In genomic region chr8:94574159-94574907, GRCm38 (mm10) we compare ENCODE assay signal across 10 mouse cellular contexts. TPM values are rescaled to one million over a fixed set of nuclear protein-coding genes. Genes with fewer than 3 reads are reported as not detected.
A peak's percentile ranks its signal among the peaks of the same experiment; 100 is the strongest.
DNase-seq lines count a peak whose midpoint lies in the region; ATAC-seq lines count a peak whose summit lies in the region.
"Had no signal": no experiment of that assay in that cellular context is flagged by ENCODE, and none has a peak within 500 bp of the region (broad histone marks: within the 10 kb centered on the region; RNA-seq: fewer than 3 reads in every experiment).

No protein-coding gene starts in this region.

- WGBS in forebrain, embryonic 13.5 days = 77% methylated on average over 16 of the region's 16 CpGs
- WGBS in forebrain, embryonic 10.5 days = 92% methylated on average over 16 of the region's 16 CpGs
- WGBS in forebrain, embryonic 14.5 days = 66% methylated on average over 16 of the region's 16 CpGs

- H3K9me3 ChIP-seq in forebrain, embryonic 13.5 days (replicated peaks) = no peaks in the 10 kb centered on the region
- H3K9me3 ChIP-seq in forebrain, embryonic 10.5 days = no peaks in the 10 kb centered on the region
- H3K9me3 ChIP-seq in forebrain, embryonic 14.5 days (replicated peaks; ENCODE audit: control insufficient read depth, low read length) = no peaks in the 10 kb centered on the region
- H3K9me3 ChIP-seq: heart, embryonic 13.5 days had no signal

- H3K4me1 ChIP-seq in forebrain, embryonic 13.5 days = no peaks in the 10 kb centered on the region
- peaks cover 12% of the 10 kb centered on the region; the same call in 1 of the 2 replicates for H3K4me1 ChIP-seq in forebrain, embryonic 10.5 days
- no peaks in the 10 kb centered on the region for H3K4me1 ChIP-seq in forebrain, embryonic 14.5 days (ENCODE audit: control insufficient read depth, insufficient read depth, low read length)
- H3K4me1 ChIP-seq: heart, embryonic 13.5 days had no signal

- H3K27me3 ChIP-seq in forebrain, embryonic 13.5 days = no peaks in the 10 kb centered on the region
- no peaks in the 10 kb centered on the region for H3K27me3 ChIP-seq in forebrain, embryonic 10.5 days (ENCODE audit: poor library complexity, severe bottlenecking)
- no peaks in the 10 kb centered on the region for H3K27me3 ChIP-seq in forebrain, embryonic 14.5 days (replicated peaks; ENCODE audit: control insufficient read depth, insufficient read depth, low read length)
- H3K27me3 ChIP-seq: heart, embryonic 13.5 days had no signal

- H3K4me3 ChIP-seq in forebrain, embryonic 13.5 days = no peak overlapping the region
- no peak overlapping the region for H3K4me3 ChIP-seq in forebrain, embryonic 10.5 days
- no peak overlapping the region for H3K4me3 ChIP-seq in forebrain, embryonic 14.5 days (ENCODE audit: low read depth, low read length)
- H3K4me3 ChIP-seq: heart, embryonic 13.5 days had no signal

- no peak overlapping the region for H3K4me2 ChIP-seq in forebrain, embryonic 13.5 days
- H3K4me2 ChIP-seq in forebrain, embryonic 14.5 days (ENCODE audit: low read length) = 0 out of 2 replicates have a peak overlapping the region, but pooled peaks have one; percentile 14
- H3K4me2 ChIP-seq: heart, embryonic 13.5 days had no signal

- no peak for DNase-seq in forebrain, embryonic 10.5 days (ENCODE audit: extremely low spot score, low spot score)
- DNase-seq in forebrain, embryonic 14.5 days (ENCODE audit: low spot score) = peak; percentile 85
- peak; percentile 80 to 91 for DNase-seq in layer of hippocampus, postnatal 14 days (ENCODE audit: low spot score in 2 of 2)
- peak; percentile 86 for DNase-seq in right cerebral cortex, adult 18-20 months
- DNase-seq in heart, adult 8-10 months (ENCODE audit: low spot score) = no peak
- no peak for DNase-seq in lung, adult 18-20 months
- DNase-seq: kidney, postnatal 36 days had no signal

- peak overlapping the region; percentile 72 for H3K27ac ChIP-seq in forebrain, embryonic 13.5 days
- H3K27ac ChIP-seq in forebrain, embryonic 10.5 days = no peak overlapping the region
- peak overlapping the region; percentile 78 for H3K27ac ChIP-seq in forebrain, embryonic 14.5 days (ENCODE audit: low read depth, low read length)
- H3K27ac ChIP-seq: heart, embryonic 13.5 days had no signal

- no peak overlapping the region for H3K9ac ChIP-seq in forebrain, embryonic 13.5 days
- H3K9ac ChIP-seq in forebrain, embryonic 14.5 days (ENCODE audit: low read length) = no peak overlapping the region; the same call in 1 of the 2 replicates
- H3K9ac ChIP-seq: heart, embryonic 13.5 days had no signal

- H3K36me3 ChIP-seq in forebrain, embryonic 13.5 days (ENCODE audit: poor library complexity, severe bottlenecking) = peaks cover 78% of the 10 kb centered on the region
- H3K36me3 ChIP-seq in forebrain, embryonic 10.5 days (replicated peaks) = peaks cover 72% of the 10 kb centered on the region
- peaks cover 77% of the 10 kb centered on the region for H3K36me3 ChIP-seq in forebrain, embryonic 14.5 days (ENCODE audit: control insufficient read depth, insufficient read depth, low read length)

- peak; percentile 83 for ATAC-seq in forebrain, embryonic 13.5 days
- peak; percentile 91 for ATAC-seq in forebrain, embryonic 14.5 days
- no peak for ATAC-seq in monocyte, adult 5-6 weeks (replicated peaks; ENCODE audit: insufficient number of reproducible peaks, low FRiP score, low TSS enrichment, poor library complexity, severe bottlenecking)

RNA-seq across cellular contexts. Expression of gene Rspry1, which starts 27.4 kb away (rescaled TPM):
- 48.1 and 54.3 TPM in 2 replicates for polyA plus RNA-seq in forebrain, embryonic 13.5 days (2015; fragmentation: Nextera tagmentation; extraction: Ambion mirVana)
- 48.3 and 48.9 TPM in 2 replicates for polyA plus RNA-seq in forebrain, embryonic 10.5 days (2016; fragmentation: Nextera tagmentation; extraction: Ambion mirVana)
- polyA plus RNA-seq in forebrain, embryonic 14.5 days (2014; fragmentation: Nextera tagmentation; extraction: Ambion mirVana) = 46.4 and 47.6 TPM in 2 replicates
- 10 to 100 TPM; 30.5 to 34.3 TPM for total RNA-seq in layer of hippocampus, postnatal 14 days (2021)
- 10 to 100 TPM in 1 of 4 experiments, 1 to 10 TPM in 3; 8.9 to 10.5 (median 9.5) TPM for total RNA-seq in heart, adult 8-10 months (2022)
- total RNA-seq in monocyte, adult 5-6 weeks (2017) = 28.6 to 43.8 TPM (median 33.3 TPM) in 3 replicates

RNA-seq across cellular contexts. Expression of gene Fam192a, which starts 27.5 kb away (rescaled TPM):
- 108 TPM in 2 replicates for polyA plus RNA-seq in forebrain, embryonic 13.5 days (2015; fragmentation: Nextera tagmentation; extraction: Ambion mirVana)
- polyA plus RNA-seq in forebrain, embryonic 10.5 days (2016; fragmentation: Nextera tagmentation; extraction: Ambion mirVana) = 90.1 and 90.5 TPM in 2 replicates
- 96.2 and 108 TPM in 2 replicates for polyA plus RNA-seq in forebrain, embryonic 14.5 days (2014; fragmentation: Nextera tagmentation; extraction: Ambion mirVana)
- total RNA-seq in layer of hippocampus, postnatal 14 days (2021) = 10 to 100 TPM; 42.1 to 44.5 TPM
- total RNA-seq in heart, adult 8-10 months (2022) = 10 to 100 TPM; 19.1 to 25.6 (median 19.5) TPM
- 77.7 to 137 TPM (median 127 TPM) in 3 replicates for total RNA-seq in monocyte, adult 5-6 weeks (2017)

RNA-seq across cellular contexts. Expression of gene Cpne2, which starts 41.5 kb away (rescaled TPM):
- polyA plus RNA-seq in forebrain, embryonic 13.5 days (2015; fragmentation: Nextera tagmentation; extraction: Ambion mirVana) = 14.3 and 18.6 TPM in 2 replicates
- 16.2 and 16.3 TPM in 2 replicates for polyA plus RNA-seq in forebrain, embryonic 10.5 days (2016; fragmentation: Nextera tagmentation; extraction: Ambion mirVana)
- 18.0 and 26.0 TPM in 2 replicates for polyA plus RNA-seq in forebrain, embryonic 14.5 days (2014; fragmentation: Nextera tagmentation; extraction: Ambion mirVana)
- total RNA-seq in layer of hippocampus, postnatal 14 days (2021) = 10 to 100 TPM; 53.2 to 67.5 TPM
- 1 to 10 TPM; 3.7 to 5.0 (median 4.5) TPM for total RNA-seq in heart, adult 8-10 months (2022)
- 6.0 to 7.8 TPM (median 6.9 TPM) in 3 replicates for total RNA-seq in monocyte, adult 5-6 weeks (2017)

Comparison
In these comparisons a context has a peak if more than half of its experiments do, and no peak if none do; other contexts are left out.
1. DNase-seq: peak in forebrain, embryonic 14.5 days (single experiment), layer of hippocampus, postnatal 14 days (2 of 2) and right cerebral cortex, adult 18-20 months (single experiment); none in forebrain, embryonic 10.5 days (single experiment), heart, adult 8-10 months (single experiment) and lung, adult 18-20 months (0 of 2).